ENCODE assay signal across 7 mouse cellular contexts in the genomic region with DNA sequence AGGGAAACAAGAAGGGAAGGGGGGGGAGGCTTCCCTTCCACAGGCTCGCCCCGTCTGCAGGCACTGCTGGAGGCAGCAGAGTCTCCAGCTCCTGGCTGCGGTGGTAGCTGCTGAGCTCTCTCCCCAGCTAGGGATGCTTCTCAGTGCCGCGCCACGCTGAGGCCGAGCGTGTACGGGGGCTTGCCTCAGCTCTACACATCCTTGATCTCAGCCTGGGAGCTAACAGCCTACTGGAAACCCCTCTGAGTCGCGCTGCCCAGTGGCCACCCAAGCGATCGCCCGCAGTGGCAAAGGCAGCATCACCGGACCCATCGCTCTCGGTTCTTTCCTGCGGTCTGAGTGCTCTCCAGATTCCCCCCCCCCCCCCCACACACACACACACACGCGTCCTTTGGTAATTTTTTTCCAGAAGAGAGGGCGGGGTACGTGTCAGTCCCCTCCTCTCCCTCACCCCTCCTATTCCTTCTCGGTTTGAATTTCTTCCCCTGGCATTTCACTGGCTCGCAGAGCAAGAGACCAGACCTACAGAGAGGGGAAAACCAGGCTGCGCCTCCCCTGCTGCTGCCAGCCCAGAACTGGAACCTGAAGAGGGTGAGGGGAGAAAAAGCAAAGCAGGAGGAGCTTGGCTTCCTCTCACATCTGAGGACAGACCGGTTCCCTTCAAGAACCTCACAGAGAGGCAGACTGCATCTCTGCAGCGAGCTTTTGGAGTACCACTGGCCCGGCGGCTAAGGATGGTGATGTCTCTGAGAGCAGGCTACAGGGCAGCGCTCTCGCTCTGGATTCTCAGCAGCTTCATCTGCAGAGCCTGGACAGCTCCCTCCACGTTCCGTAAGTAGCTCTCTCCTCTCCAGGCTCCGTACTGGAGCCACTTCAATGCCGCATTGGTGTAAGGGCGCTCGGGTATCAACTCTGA. TPM values are rescaled to one million over a fixed set of nuclear protein-coding genes. Genes with fewer than 3 reads are reported as not detected.
DNase-seq lines count a peak whose midpoint lies in the region; ATAC-seq lines count a peak whose summit lies in the region.

No protein-coding gene starts in this region.

- peak; percentile 54 for DNase-seq in R1 (ENCODE audit: low read depth, low spot score)
- DNase-seq in cerebellum, adult 11 months: peak; percentile 72
- DNase-seq in forebrain, embryonic 14.5 days (ENCODE audit: low spot score): peak; percentile 75
- peak; percentile 45 to 62 for DNase-seq in layer of hippocampus, postnatal 25 days (ENCODE audit: extremely low spot score in 1 of 2, low spot score in 1 of 2)
- peak; percentile 63 for DNase-seq in neural tube, embryonic 11.5 days (ENCODE audit: low spot score)
- DNase-seq in urinary bladder, postnatal 25 days (ENCODE audit: low spot score): no peak
- no peak for DNase-seq in heart, postnatal 4 days

- peak overlapping the region; percentile 48 for H3K4me3 ChIP-seq in forebrain, embryonic 14.5 days (ENCODE audit: low read depth, low read length)
- H3K4me3 ChIP-seq in neural tube, embryonic 11.5 days (ENCODE audit: low read depth, low read length): peak overlapping the region; percentile 36

- peak overlapping the region; percentile 64 for H3K4me2 ChIP-seq in forebrain, embryonic 14.5 days (ENCODE audit: low read length)
- H3K4me2 ChIP-seq in neural tube, embryonic 11.5 days (ENCODE audit: low read depth): peak overlapping the region; percentile 60

- peak; percentile 90 for ATAC-seq in forebrain, embryonic 14.5 days
- ATAC-seq in neural tube, embryonic 11.5 days (ENCODE audit: insufficient read depth, low FRiP score, low TSS enrichment): peak; percentile 85

- H3K36me3 ChIP-seq in forebrain, embryonic 14.5 days (ENCODE audit: control insufficient read depth, insufficient read depth, low read length): no peaks in the 10 kb centered on the region
- no peaks in the 10 kb centered on the region for H3K36me3 ChIP-seq in neural tube, embryonic 11.5 days (ENCODE audit: control insufficient read depth, insufficient read depth, low read length)

- no peaks in the 10 kb centered on the region for H3K4me1 ChIP-seq in forebrain, embryonic 14.5 days (ENCODE audit: control insufficient read depth, insufficient read depth, low read length)
- H3K4me1 ChIP-seq in neural tube, embryonic 11.5 days (ENCODE audit: control insufficient read depth, insufficient read depth, low read length): no peaks in the 10 kb centered on the region

- under 1% methylated on average over 35 of the region's 37 CpGs for WGBS in forebrain, embryonic 14.5 days
- WGBS in neural tube, embryonic 11.5 days: 2% methylated on average over 35 of the region's 37 CpGs

- H3K27me3 ChIP-seq in forebrain, embryonic 14.5 days (replicated peaks; ENCODE audit: control insufficient read depth, insufficient read depth, low read length): no peaks in the 10 kb centered on the region
- no peaks in the 10 kb centered on the region for H3K27me3 ChIP-seq in neural tube, embryonic 11.5 days (ENCODE audit: control insufficient read depth, insufficient read depth, low read length)

- peak overlapping the region; percentile 65 for H3K9ac ChIP-seq in forebrain, embryonic 14.5 days (ENCODE audit: low read length)
- H3K9ac ChIP-seq in neural tube, embryonic 11.5 days (ENCODE audit: low read length): peak overlapping the region; percentile 48; the same call in 1 of the 2 replicates

- H3K27ac ChIP-seq in forebrain, embryonic 14.5 days (ENCODE audit: low read depth, low read length): 0 out of 2 replicates have a peak overlapping the region, but pooled peaks have one; percentile 52
- H3K27ac ChIP-seq in neural tube, embryonic 11.5 days (ENCODE audit: low read depth, low read length): no peak overlapping the region

- H3K9me3 ChIP-seq in forebrain, embryonic 14.5 days (replicated peaks; ENCODE audit: control insufficient read depth, low read length): no peaks in the 10 kb centered on the region
- no peaks in the 10 kb centered on the region for H3K9me3 ChIP-seq in neural tube, embryonic 11.5 days (ENCODE audit: control insufficient read depth, low read length)

RNA-seq across cellular contexts. Expression of a gene that starts 0.7 kb away (rescaled TPM):
- 70.3 and 75.1 TPM in 2 replicates for polyA plus RNA-seq in forebrain, embryonic 14.5 days (2014; fragmentation: Nextera tagmentation; extraction: Ambion mirVana)
- 100 to 1,000 TPM; 125 to 139 TPM for total RNA-seq in layer of hippocampus, postnatal 25 days (2021)
- 6.0 and 6.9 TPM in 2 replicates for polyA plus RNA-seq in neural tube, embryonic 11.5 days (2014; fragmentation: Nextera tagmentation; extraction: Ambion mirVana)
- under 1 TPM; 0.05 TPM for total RNA-seq in heart, postnatal 4 days (2021)

Comparison
In these comparisons a context has a peak if more than half of its experiments do, and no peak if none do; other contexts are left out.
1. DNase-seq: peak in R1 (single experiment), cerebellum, adult 11 months (single experiment), forebrain, embryonic 14.5 days (single experiment), layer of hippocampus, postnatal 25 days (2 of 2) and neural tube, embryonic 11.5 days (single experiment); none in urinary bladder, postnatal 25 days (single experiment) and heart, postnatal 4 days (single experiment).
2. RNA of a gene that starts 0.7 kb away (total RNA-seq): 125 to 139 TPM in layer of hippocampus, postnatal 25 days; 0.05 TPM in heart, postnatal 4 days; every median in the first group is over 100 times any median in the second.